Mouse (Mus musculus) forebrain, postnatal 0 days (tissue): ENCODE data around the gene Pla2g4f. TPM values are rescaled to one million over a fixed set of nuclear protein-coding genes. Genes with fewer than 3 reads are reported as not detected.

Experiments
- ATAC-seq: fragments of 200-750 bp; cut with Nextera tagmentation; 2 replicates; pipeline ENCODE4 v1.8.0; 2017; ENCODE audit warnings: mild to moderate bottlenecking, moderate library complexity
- DNase-seq: peaks from one replicate; pipeline ENCODE4 v3.0.0-alpha.2; 2015
- H3K27ac ChIP-seq: fragments of 300-500 bp; sonication (generic); 2 replicates; pipeline ENCODE4 v1.5.1; 2014; ENCODE audit warnings: low read depth, mild to moderate bottlenecking, antibody characterized with exemption, low read length, moderate library complexity, mixed read lengths
- H3K27me3 ChIP-seq: fragments of 300-500 bp; sonication (generic); 2 replicates; pipeline ENCODE4 v1.6.1; 2014; ENCODE audit warnings: mild to moderate bottlenecking, low read length, mixed read lengths; ENCODE audit not compliant: insufficient read depth
- H3K36me3 ChIP-seq: fragments of 300-500 bp; sonication (generic); 2 replicates; pipeline ENCODE4 v1.6.1; 2014; ENCODE audit warnings: mild to moderate bottlenecking, moderate library complexity; ENCODE audit not compliant: insufficient read depth
- H3K4me1 ChIP-seq: fragments of 300-500 bp; sonication (generic); 2 replicates; pipeline ENCODE4 v1.6.1; 2014; ENCODE audit warnings: antibody characterized with exemption; ENCODE audit not compliant: insufficient read depth
- H3K4me2 ChIP-seq: fragments of 300-500 bp; sonication (generic); 2 replicates; pipeline ENCODE4 v1.6.1; 2014; ENCODE audit warnings: low read depth, mild to moderate bottlenecking, moderate library complexity
- H3K4me3 ChIP-seq: fragments of 300-500 bp; sonication (generic); 2 replicates; pipeline ENCODE4 v1.5.1; 2014; ENCODE audit warnings: low read depth, low read length, mixed read lengths
- H3K9ac ChIP-seq: fragments of 300-500 bp; sonication (generic); 2 replicates; pipeline ENCODE4 v1.6.1; 2014; ENCODE audit warnings: mild to moderate bottlenecking
- H3K9me3 ChIP-seq: fragments of 300-500 bp; sonication (generic); 2 replicates; pipeline ENCODE4 v1.6.1; 2016; ENCODE audit warnings: low read length
- CTCF ChIP-seq: sonication (generic); IDR thresholded peaks from 2 replicates; pipeline ENCODE4 v1.5.1; 2016; ENCODE audit warnings: antibody characterized with exemption, control low read depth, low read depth
- WGBS: fragments of 180-500 bp; shearing (Covaris S2); extraction: QIAGEN DNeasy Blood & Tissue Kit; methylation state at CpG from one replicate; pipeline ENCODE4 v1.1.7; 2014; 5-methylcytosine and 5-hydroxymethylcytosine counted together
- polyA plus RNA-seq: library from polyadenylated mRNA; unstranded; fragments of >200 nt; fragmentation: Nextera tagmentation; extraction: Ambion mirVana; gene quantifications from 2 replicates; pipeline ENCODE4 v1.2.1, GENCODE M21; 2015
- total RNA-seq: library from RNA; depleted of rRNA; stranded (reverse); fragments of >200 nt; gene quantifications from 2 replicates; pipeline ENCODE4 v1.2.3, GENCODE M21; 2014; rRNA removed

The Pla2g4f gene
- not detected in 2 replicates for total RNA-seq
- not detected in 2 replicates for polyA plus RNA-seq

GRCm38 (mm10) chr2:120313976-120314375, at the start of gene Pla2g4f:
TSS of gene Pla2g4f (minus strand) at chr2:120314165.
- Histone ChIP-seq H3K9me3 (no peaks in the 10 kb centered on the region), H3K9ac (no peak within 1 kb of the TSS), H3K27ac (no peak within 1 kb of the TSS), H3K36me3 (peaks cover 30% of the 10 kb centered on the region), H3K27me3 (no peaks in the 10 kb centered on the region), H3K4me1 (no peaks in the 10 kb centered on the region), H3K4me2 (no peak within 1 kb of the TSS), H3K4me3 (no peak within 1 kb of the TSS)
- WGBS = 63% methylated on average over 3 of the region's 3 CpGs
- ATAC-seq = no peak
- no peak for DNase-seq
- no peak for TF ChIP-seq CTCF

GRCm38 (mm10) chr2:120360425-120360824, 46.5 kb upstream of the Pla2g4f start:
- no peak for DNase-seq
- H3K9ac ChIP-seq = no peak overlapping the region
- no peaks in the 10 kb centered on the region for H3K27me3 ChIP-seq
- no peaks in the 10 kb centered on the region for H3K4me1 ChIP-seq
- H3K36me3 ChIP-seq = peaks cover 47% of the 10 kb centered on the region
- WGBS = 65% methylated on average over 1 of the region's 1 CpGs
- no peak for TF ChIP-seq CTCF
- ATAC-seq = no peak
- no peaks in the 10 kb centered on the region for H3K9me3 ChIP-seq
- H3K27ac ChIP-seq = no peak overlapping the region
- H3K4me3 ChIP-seq = no peak overlapping the region
- H3K4me2 ChIP-seq = no peak overlapping the region

GRCm38 (mm10) chr2:120352682-120353646, 39.0 kb upstream of the Pla2g4f start, which contains the start of gene Vps39:
TSS of gene Vps39 (minus strand) at chr2:120353137.
- peak; percentile 99 for ATAC-seq

GRCm38 (mm10) chr2:120351321-120351720, 37.4 kb upstream of the Pla2g4f start:
- H3K27me3 ChIP-seq = no peaks in the 10 kb centered on the region
- no peak for TF ChIP-seq CTCF
- H3K36me3 ChIP-seq = peaks cover 25% of the 10 kb centered on the region
- no peak overlapping the region for H3K4me3 ChIP-seq
- ATAC-seq (no peak), DNase-seq (no peak)
- no peak overlapping the region for H3K4me2 ChIP-seq
- no peak overlapping the region for H3K9ac ChIP-seq
- WGBS = 84% methylated on average over 5 of the region's 5 CpGs
- H3K9me3 ChIP-seq = no peaks in the 10 kb centered on the region
- peaks cover 10% of the 10 kb centered on the region for H3K4me1 ChIP-seq
- no peak overlapping the region for H3K27ac ChIP-seq

More at GRCm38 (mm10) chr2:120352682-120353646, 39.0 kb upstream of the Pla2g4f start, which contains the start of gene Vps39:
- WGBS = 13% methylated on average over 44 of the region's 44 CpGs
- no peaks in the 10 kb centered on the region for H3K27me3 ChIP-seq
- H3K4me1 ChIP-seq = peaks cover 10% of the 10 kb centered on the region
- H3K9ac ChIP-seq = peak within 1 kb of the TSS; percentile 90
- H3K9me3 ChIP-seq = no peaks in the 10 kb centered on the region
- peak; percentile 88 for DNase-seq
- H3K36me3 ChIP-seq = peaks cover 28% of the 10 kb centered on the region
- peak within 1 kb of the TSS; percentile 66 for H3K27ac ChIP-seq
- 0 out of 2 replicates have a peak, but pooled peaks have one; percentile 14 for TF ChIP-seq CTCF
- H3K4me3 ChIP-seq = peak within 1 kb of the TSS; percentile 81
- H3K4me2 ChIP-seq = peak within 1 kb of the TSS; percentile 53

- Histone ChIP-seq H3K4me3 (no peak overlapping the region), H3K27ac (no peak overlapping the region), H3K4me2 (no peak overlapping the region), H3K9ac (no peak overlapping the region), H3K4me1 (peaks cover 10% of the 10 kb centered on the region), H3K36me3 (peaks cover 43% of the 10 kb centered on the region), H3K9me3 (no peaks in the 10 kb centered on the region), H3K27me3 (no peaks in the 10 kb centered on the region)
- TF ChIP-seq CTCF = no peak
- WGBS = 85% methylated on average over 9 of the region's 9 CpGs
- ATAC-seq = no peak
- no peak for DNase-seq
These were observed 34.2 kb upstream of the Pla2g4f start for GRCm38 (mm10) chr2:120348120-120348519.

- Histone ChIP-seq H3K4me2 (no peak overlapping the region), H3K9ac (no peak overlapping the region), H3K27ac (no peak overlapping the region), H3K4me1 (no peaks in the 10 kb centered on the region), H3K27me3 (no peaks in the 10 kb centered on the region), H3K36me3 (peaks cover 75% of the 10 kb centered on the region), H3K9me3 (no peaks in the 10 kb centered on the region), H3K4me3 (no peak overlapping the region)
- ATAC-seq (no peak), DNase-seq (no peak)
- 89% methylated on average over 1 of the region's 1 CpGs for whole genome bisulfite sequencing
- no peak for TF ChIP-seq CTCF
These were observed 27.8 kb upstream of the Pla2g4f start for GRCm38 (mm10) chr2:120341741-120342140.

GRCm38 (mm10) chr2:120337886-120338285, 23.9 kb upstream of the Pla2g4f start:
- H3K4me3 ChIP-seq = no peak overlapping the region
- no peaks in the 10 kb centered on the region for H3K4me1 ChIP-seq
- no peak overlapping the region for H3K4me2 ChIP-seq
- no peaks in the 10 kb centered on the region for H3K27me3 ChIP-seq
- no peak overlapping the region for H3K9ac ChIP-seq
- DNase-seq (peak; percentile 27), ATAC-seq (0 out of 2 replicates have a peak, but pooled peaks have one; percentile 29)
- peak; percentile 61 for TF ChIP-seq CTCF
- no peaks in the 10 kb centered on the region for H3K9me3 ChIP-seq
- H3K36me3 ChIP-seq = peaks cover 70% of the 10 kb centered on the region
- H3K27ac ChIP-seq = no peak overlapping the region
- WGBS = 57% methylated on average over 2 of the region's 2 CpGs
